Mouse (Mus musculus): Measurements from ENCODE around the gene Mdga1.

- TF ChIP-seq CTCF (IDR thresholded peaks at IDR 0.05; ENCODE audit: control insufficient read depth, insufficient read depth, low read length) (no peak), POLR2A (IDR thresholded peaks at IDR 0.05; ENCODE audit: borderline replicate concordance, control insufficient read depth, low read depth, low read length) (no peak)
These were observed 38.5 kb downstream of the Mdga1 start for GRCm38 (mm10) chr17:29931224-29931945.
